Mouse (Mus musculus) CD4-positive helper T cell, adult 2 months (primary cell): ENCODE data around the gene Sp1.

Source experiments
- DNase-seq: peaks from one replicate; pipeline ENCODE4 v3.0.0-alpha.2; 2012; ENCODE audit warnings: low read depth, missing footprints, low spot score

Gene Sp1

DNA sequence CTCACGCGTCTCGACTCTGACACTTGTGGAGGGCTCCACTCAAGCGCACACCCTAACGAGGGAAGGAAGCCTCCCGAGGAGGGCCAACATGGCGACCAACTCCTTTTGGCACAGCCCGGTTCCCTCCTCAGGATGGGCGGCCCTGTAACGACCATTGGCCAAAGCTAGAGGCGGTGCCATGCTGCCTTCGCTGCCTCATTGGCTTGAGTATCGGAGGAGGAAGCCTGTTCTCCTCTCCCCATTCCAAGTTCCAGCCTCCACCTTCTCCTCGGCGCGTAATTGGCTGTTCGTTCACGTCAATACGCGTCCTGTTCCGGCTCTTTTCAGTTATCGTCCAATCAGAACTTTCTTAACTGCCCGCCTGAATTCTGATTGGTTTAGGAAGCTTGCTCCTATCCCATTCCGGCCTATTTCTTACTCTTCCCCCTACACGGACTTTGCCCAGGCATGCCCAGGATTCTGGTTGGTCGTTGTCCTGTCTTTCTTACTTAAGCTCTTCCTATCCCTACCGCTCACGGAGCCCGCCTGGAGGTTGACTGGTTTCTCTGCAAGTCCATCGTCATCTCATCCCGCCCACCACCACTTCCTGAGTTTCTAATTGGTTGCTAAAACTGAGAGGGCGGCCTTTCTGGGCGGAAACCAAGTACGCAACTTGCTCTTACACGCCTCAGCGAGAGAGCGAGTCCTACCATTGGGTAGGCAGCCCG is at the start of gene Sp1:
Gene Sp1, plus strand, starts transcription at position 655 of the 707 bp plus-strand sequence.
- peak; percentile 100 for DNase-seq

GRCm38 (mm10) chr15:102356501-102357325 is 49.2 kb upstream of the Sp1 start:
- no peak for DNase-seq

GRCm38 (mm10) chr15:102358126-102358525 is 47.8 kb upstream of the Sp1 start:
- no peak for DNase-seq

DNA sequence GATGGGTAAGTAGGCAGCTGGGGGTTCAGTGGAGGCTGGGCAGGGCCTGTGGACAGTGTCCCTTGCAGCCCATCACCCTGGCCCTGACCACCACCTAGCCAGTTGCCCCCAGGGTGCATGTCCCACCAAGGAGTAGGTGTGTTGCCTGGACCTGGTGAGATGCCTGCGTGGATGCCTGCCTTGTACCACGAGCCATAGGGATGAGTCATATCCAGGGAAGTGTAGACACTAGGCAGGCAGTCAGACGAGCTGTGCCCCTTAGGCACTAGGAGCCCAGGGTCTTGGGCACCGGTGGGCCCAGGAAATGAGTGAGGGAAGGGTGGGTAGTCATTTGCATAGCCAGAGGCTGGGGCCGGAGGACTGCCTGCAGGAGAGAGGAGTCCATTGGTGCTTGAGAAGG is 47.1 kb upstream of the Sp1 start:
- no peak for DNase-seq

DNA sequence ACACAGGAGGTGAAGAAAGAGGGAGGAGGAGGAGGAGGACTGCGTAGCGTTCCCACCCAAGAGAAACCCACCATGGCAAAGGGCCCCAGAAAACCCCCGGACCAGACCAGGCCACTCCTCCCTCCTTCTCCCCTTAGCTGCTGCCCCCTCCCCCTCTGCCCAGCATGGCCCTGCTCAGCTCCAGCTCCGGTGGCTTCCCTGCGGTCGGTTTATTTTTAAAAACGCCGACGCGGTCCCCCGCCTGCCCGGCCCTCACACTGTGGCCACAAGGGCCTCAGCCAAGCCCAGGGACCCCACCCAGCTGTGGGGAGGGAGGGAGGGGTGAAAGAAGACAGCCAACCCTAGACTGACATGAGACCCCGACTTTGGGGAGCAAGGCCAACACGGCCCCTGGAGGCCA is 43.3 kb upstream of the Sp1 start:
- no peak for DNase-seq

DNA sequence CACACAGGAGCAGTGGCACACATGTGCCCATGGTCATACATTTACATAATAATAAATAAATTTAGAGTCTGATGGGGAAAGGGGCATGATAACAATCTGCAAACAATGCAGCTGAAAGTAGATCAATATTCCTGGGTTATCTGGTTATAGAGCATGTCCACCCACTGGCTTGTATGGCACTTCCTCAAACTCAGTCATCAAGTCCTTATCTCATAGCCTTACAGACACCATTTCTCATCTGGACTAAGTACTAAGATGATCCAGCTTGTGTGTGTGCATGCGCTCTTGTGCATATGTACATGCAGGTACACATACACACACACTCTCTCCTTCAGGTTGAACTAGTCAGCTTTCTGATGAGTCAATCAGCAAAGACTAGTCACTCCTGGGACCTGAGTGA is 41.3 kb upstream of the Sp1 start:
- no peak for DNase-seq

DNA sequence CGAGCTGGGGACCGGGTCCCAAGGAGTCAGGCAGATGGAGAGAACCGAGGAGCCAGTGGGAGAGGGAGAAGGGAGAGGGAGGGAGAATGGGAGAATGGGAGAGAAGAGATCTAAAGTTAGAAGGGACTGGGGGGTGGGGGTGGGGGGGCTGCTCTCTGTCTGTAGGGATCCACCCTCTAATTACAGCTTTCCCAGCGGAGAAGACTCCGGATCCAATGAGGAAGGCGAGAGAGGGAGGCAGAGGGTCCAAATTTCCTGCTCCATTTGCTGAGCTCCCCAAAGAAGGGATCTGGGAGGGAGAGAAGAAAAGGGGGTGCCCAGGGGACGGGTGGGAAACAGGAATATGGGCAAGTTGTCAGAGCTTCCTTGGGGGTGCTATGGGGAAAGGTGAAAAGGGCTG is 39.7 kb upstream of the Sp1 start:
- DNase-seq, result no peak

- no peak for DNase-seq
Observed at GRCm38 (mm10) chr15:102366733-102367344, 39.1 kb upstream of the Sp1 start, which contains the start of gene Sp7. Sp7 (minus strand) TSS chr15:102367182.

DNA sequence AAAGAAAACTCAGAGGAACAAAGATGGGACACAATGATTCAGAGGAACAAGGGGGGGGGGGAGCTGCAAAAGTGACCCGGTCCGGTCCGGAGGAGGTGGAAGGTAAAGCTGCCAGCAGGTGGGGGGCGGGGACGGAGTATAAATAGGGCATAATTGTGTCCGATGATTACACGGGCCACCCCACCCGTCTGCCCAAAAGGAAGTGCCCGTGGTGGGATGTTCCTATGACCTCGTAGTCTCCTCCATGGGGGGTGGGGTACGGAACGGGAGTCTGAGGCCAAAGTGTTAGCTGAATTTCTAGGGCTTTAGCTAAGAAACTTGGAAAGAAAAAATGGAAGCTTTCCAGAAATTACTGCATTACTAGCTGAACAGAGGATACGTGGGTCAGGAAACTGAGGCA is 36.0 kb upstream of the Sp1 start:
- DNase-seq, result no peak

GRCm38 (mm10) chr15:102370727-102371126 is 35.2 kb upstream of the Sp1 start:
- DNase-seq, result no peak

DNA sequence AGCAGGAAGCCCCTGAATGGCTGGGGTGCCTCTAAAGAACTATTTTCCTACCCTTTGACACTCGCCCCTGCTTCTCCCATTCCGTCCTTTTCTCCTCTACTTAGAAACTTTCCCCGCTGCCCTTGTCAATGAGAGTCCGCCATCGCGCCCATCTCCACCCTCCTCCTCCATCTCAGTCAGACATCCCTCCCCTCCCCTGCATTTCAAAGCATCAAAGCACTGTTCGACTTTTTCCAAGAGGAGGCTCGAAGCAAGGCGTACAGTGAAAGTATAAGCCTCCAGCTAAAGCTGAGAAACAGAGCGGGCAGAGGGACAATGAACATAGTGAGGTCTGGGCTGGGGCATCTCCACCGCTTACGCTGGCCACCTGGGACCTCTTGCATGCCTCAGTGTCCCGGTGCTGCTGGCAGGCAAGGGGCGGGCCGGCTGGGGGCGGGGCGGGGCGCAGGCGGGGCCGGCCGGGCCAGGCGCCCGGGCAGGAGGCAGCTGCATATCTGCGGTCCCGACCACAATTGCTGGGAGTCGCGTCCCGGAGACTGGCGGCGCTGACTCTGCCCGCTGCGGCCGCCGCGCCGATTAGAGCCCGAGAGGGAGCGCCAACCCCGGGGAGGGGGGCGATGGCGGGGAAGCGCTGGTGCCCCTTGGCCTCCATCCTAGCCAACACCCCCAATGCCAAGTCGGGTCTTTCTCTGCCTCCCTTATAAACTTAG is 29.3 kb upstream of the Sp1 start:
- DNase-seq, result peak; percentile 75

GRCm38 (mm10) chr15:102377163-102377543 is 28.8 kb upstream of the Sp1 start:
- peak; percentile 80 for DNase-seq

GRCm38 (mm10) chr15:102377810-102378262 is 28.1 kb upstream of the Sp1 start:
- DNase-seq, result peak; percentile 67

DNA sequence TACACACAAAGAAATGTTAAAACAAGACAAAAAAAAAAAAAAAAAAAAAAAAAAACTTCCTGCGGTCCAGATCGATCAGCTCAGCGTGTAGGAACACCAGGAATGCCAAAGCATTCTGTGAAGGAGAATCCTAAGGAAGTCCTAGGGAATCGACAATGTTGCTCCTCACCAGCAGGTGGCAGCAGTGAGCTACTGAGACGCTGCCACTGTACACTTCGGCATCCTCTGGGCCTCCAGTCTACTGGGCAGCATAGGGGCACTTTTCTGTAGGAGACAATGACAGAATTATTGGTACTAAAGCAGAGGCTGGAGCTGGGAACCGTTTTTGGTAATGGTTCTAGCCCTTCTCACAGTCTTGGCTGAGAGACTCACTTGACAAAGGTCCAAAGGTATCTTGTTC is 24.4 kb upstream of the Sp1 start:
- DNase-seq, result peak; percentile 71

DNA sequence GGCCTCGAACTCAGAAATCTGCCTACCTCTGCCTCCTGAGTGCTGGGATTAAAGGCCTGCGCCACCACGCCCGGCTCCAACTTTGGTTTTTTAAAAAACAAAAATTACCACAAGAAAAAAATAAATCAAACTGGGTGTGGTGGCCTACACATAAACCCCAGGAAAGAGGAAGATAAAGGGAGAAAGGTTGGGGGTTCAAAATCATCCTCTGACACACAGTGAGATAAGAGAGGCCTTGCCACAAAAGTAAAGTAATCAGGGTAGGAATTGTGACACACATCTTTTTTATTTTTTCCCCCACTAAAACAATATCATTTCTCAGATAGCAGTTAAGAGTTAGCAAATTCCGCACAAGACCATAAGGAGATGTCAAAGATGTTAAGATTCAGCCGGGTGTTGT is 22.3 kb upstream of the Sp1 start:
- DNase-seq, result no peak

- DNase-seq, result no peak
Observed at GRCm38 (mm10) chr15:102386640-102387039, 19.3 kb upstream of the Sp1 start.

DNA sequence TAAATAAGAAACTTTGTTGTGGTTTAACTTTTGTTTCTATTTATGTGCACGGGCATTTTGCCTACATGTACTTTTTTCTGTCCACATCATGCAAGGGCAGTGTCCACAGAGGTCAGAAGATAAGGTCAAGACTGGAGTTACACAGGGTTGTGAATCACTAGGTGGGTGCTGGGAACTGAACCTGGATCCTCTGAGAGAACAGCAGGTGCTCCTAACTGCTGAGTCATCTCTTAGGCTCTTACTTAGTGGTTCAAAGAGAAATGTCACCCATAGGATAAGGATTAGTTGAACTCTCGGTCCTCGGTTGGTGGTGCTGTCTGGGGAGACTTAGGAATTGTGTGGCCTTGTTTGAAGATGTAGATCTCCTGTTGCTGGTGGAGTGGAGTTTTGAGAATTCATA is 17.0 kb upstream of the Sp1 start:
- DNase-seq, result no peak

DNA sequence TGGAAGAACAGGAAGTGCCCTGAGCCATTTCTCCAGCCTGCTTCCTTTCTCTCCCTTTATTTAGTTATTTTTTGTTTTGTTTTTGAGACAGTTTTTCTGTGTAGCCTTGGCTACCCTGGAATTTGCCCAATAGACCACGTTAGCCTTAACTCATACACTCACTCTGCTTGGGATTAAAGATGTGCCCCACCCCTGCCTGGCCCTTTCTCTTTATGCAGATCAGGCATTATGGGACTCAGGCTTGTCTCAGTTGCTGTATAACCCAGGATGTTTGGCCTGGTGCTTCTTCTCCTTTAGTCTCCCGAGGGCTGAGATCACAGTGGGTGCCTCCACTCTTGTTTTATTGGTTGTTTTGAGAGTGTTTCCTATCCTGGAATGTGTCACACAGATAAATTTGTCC is 13.4 kb upstream of the Sp1 start:
- DNase-seq, result no peak

DNA sequence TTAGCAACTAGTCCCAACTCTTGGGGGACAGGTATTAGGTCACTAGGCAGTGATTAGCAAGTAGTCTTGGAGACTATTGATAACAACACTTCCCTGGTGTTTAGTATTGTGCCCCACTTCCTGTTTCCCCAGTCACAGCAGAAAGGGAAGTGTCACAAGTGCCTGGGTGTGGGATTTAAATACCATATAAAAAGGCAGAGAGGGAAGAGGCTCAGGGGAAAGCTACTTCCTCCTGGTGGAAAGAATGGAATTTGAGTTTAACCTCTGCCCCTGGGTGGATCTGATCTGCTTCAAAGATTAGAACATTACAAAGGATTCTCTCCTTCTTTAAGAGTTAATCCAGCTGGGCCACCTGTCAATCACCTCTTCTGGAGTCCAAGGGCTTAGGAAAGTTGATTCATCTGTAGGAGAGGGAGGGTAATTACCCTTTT is 12.3 kb upstream of the Sp1 start:
- DNase-seq, result no peak

DNA sequence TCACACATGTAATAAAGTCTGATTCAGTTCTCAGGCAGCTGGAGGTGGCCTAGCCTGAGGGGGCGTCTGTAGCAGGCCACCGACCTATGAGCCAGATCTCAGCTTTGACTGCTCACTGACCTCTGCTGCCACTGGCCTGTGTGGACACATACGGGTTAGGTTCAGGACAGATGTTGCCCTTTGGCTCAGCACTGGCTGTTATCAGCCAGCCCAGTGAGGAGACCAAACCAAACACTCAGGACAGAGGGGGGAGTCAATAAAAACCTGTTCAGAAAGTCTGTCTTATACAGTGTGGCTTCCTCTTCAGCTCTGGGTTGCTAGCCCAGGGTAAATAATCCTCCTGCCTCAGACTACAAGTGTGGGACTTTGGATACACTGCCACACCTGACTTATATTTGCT is 10.9 kb upstream of the Sp1 start:
- DNase-seq, result no peak

GRCm38 (mm10) chr15:102398629-102399028 is 7.3 kb upstream of the Sp1 start:
- no peak for DNase-seq
